Mouse (Mus musculus): Measurements from ENCODE around the gene Ciita.
A peak's percentile ranks its signal among the peaks of the same experiment; 100 is the strongest.

Ciita gene

GRCm38 (mm10) chr16:10471950-10472349 is 7.9 kb upstream of the Ciita start:
- DNase-seq (ENCODE audit: low read depth, low spot score) = no peak

- DNase-seq (ENCODE audit: low read depth, low spot score) = no peak
These were observed 4.9 kb upstream of the Ciita start for GRCm38 (mm10) chr16:10474956-10475355.

GRCm38 (mm10) chr16:10475919-10476318 is 3.9 kb upstream of the Ciita start:
- DNase-seq (ENCODE audit: low read depth, low spot score) = peak; percentile 12

- no peak for DNase-seq (ENCODE audit: low read depth, low spot score)
These were observed 2.5 kb downstream of the Ciita start for GRCm38 (mm10) chr16:10482343-10482742.

GRCm38 (mm10) chr16:10486993-10487392 is 7.1 kb downstream of the Ciita start:
- no peak for DNase-seq (ENCODE audit: low read depth, low spot score)

- no peak for DNase-seq (ENCODE audit: low read depth, low spot score)
These were observed 8.1 kb downstream of the Ciita start for GRCm38 (mm10) chr16:10487895-10488493.

- DNase-seq (ENCODE audit: low read depth, low spot score) = no peak
These were observed 9.1 kb downstream of the Ciita start for GRCm38 (mm10) chr16:10488769-10489481.

GRCm38 (mm10) chr16:10489483-10489882 is 9.6 kb downstream of the Ciita start:
- no peak for DNase-seq (ENCODE audit: low read depth, low spot score)

GRCm38 (mm10) chr16:10489904-10490457 is 10.1 kb downstream of the Ciita start:
- no peak for DNase-seq (ENCODE audit: low read depth, low spot score)

GRCm38 (mm10) chr16:10490503-10491150 is 10.8 kb downstream of the Ciita start:
- DNase-seq (ENCODE audit: low read depth, low spot score) = no peak

GRCm38 (mm10) chr16:10491716-10492115 is 11.9 kb downstream of the Ciita start:
- no peak for DNase-seq (ENCODE audit: low read depth, low spot score)

GRCm38 (mm10) chr16:10492587-10492986 is 12.7 kb downstream of the Ciita start:
- no peak for DNase-seq (ENCODE audit: low read depth, low spot score)

GRCm38 (mm10) chr16:10495824-10496298 is 16.0 kb downstream of the Ciita start:
- DNase-seq (ENCODE audit: low read depth, low spot score) = no peak

- peak; percentile 35 for DNase-seq (ENCODE audit: low read depth, low spot score)
These were observed 18.3 kb downstream of the Ciita start for GRCm38 (mm10) chr16:10498096-10498602.

GRCm38 (mm10) chr16:10499122-10499521 is 19.3 kb downstream of the Ciita start:
- no peak for DNase-seq (ENCODE audit: low read depth, low spot score)

GRCm38 (mm10) chr16:10501865-10502264 is 22.0 kb downstream of the Ciita start:
- peak; percentile 53 for DNase-seq (ENCODE audit: low read depth, low spot score)

- no peak for DNase-seq (ENCODE audit: low read depth, low spot score)
These were observed 23.2 kb downstream of the Ciita start for GRCm38 (mm10) chr16:10503058-10503457.

- DNase-seq (ENCODE audit: low read depth, low spot score) = no peak
These were observed 27.6 kb downstream of the Ciita start for GRCm38 (mm10) chr16:10507445-10507844.

GRCm38 (mm10) chr16:10508691-10509090 is 28.8 kb downstream of the Ciita start:
- DNase-seq (ENCODE audit: low read depth, low spot score) = no peak

- peak; percentile 44 for DNase-seq (ENCODE audit: low read depth, low spot score)
These were observed 30.7 kb downstream of the Ciita start for GRCm38 (mm10) chr16:10510477-10511133.

- DNase-seq (ENCODE audit: low read depth, low spot score) = no peak
These were observed 31.3 kb downstream of the Ciita start for GRCm38 (mm10) chr16:10511134-10511520.
